Mouse (Mus musculus) heart, embryonic 12.5 days (tissue): ENCODE data around the gene Rpl36al. TPM values are rescaled to one million over a fixed set of nuclear protein-coding genes. Genes with fewer than 3 reads are reported as not detected.

Experiments used
- ATAC-seq: fragments of 200-750 bp; cut with Nextera tagmentation; 2 replicates; pipeline ENCODE4 v1.8.0; 2017; ENCODE audit warnings: moderate TSS enrichment, moderate library complexity; ENCODE audit not compliant: insufficient number of reproducible peaks, low FRiP score
- H3K27ac ChIP-seq: fragments of 300-500 bp; sonication (generic); 2 replicates; pipeline ENCODE4 v1.5.1; 2016; ENCODE audit warnings: mild to moderate bottlenecking, moderate library complexity; ENCODE audit not compliant: poor library complexity, severe bottlenecking
- H3K27me3 ChIP-seq: fragments of 300-500 bp; sonication (generic); replicated peaks from 2 replicates; pipeline ENCODE4 v1.6.1; 2016; ENCODE audit warnings: mild to moderate bottlenecking, moderate library complexity
- H3K36me3 ChIP-seq: fragments of 300-500 bp; sonication (generic); 2 replicates; pipeline ENCODE4 v1.6.1; 2016; ENCODE audit warnings: mild to moderate bottlenecking, moderate library complexity
- H3K4me1 ChIP-seq: fragments of 300-500 bp; sonication (generic); replicated peaks from 2 replicates; pipeline ENCODE4 v1.6.1; 2016; ENCODE audit warnings: mild to moderate bottlenecking
- H3K4me2 ChIP-seq: fragments of 300-500 bp; sonication (generic); 2 replicates; pipeline ENCODE4 v1.6.1; 2016; ENCODE audit warnings: mild to moderate bottlenecking, moderate library complexity
- H3K4me3 ChIP-seq: fragments of 300-500 bp; sonication (generic); 2 replicates; pipeline ENCODE4 v1.5.1; 2016; ENCODE audit warnings: mild to moderate bottlenecking
- H3K9ac ChIP-seq: fragments of 300-500 bp; sonication (generic); 2 replicates; pipeline ENCODE4 v1.6.1; 2016; ENCODE audit warnings: mild to moderate bottlenecking, moderate library complexity
- H3K9me3 ChIP-seq: fragments of 300-500 bp; sonication (generic); replicated peaks from 2 replicates; pipeline ENCODE4 v1.6.1; 2016; ENCODE audit warnings: mild to moderate bottlenecking, moderate library complexity
- WGBS: fragments of 180-500 bp; shearing (Covaris S2); methylation state at CpG from one replicate; pipeline ENCODE4 v1.1.7; 2016; 5-methylcytosine and 5-hydroxymethylcytosine counted together
- polyA plus RNA-seq: library from polyadenylated mRNA; unstranded; fragments of >200 nt; fragmentation: Nextera tagmentation; extraction: Ambion mirVana; gene quantifications from 2 replicates; pipeline ENCODE4 v1.2.1, GENCODE M21; 2016

The Rpl36al gene
- polyA plus RNA-seq, result 572 and 579 TPM in 2 replicates

DNA sequence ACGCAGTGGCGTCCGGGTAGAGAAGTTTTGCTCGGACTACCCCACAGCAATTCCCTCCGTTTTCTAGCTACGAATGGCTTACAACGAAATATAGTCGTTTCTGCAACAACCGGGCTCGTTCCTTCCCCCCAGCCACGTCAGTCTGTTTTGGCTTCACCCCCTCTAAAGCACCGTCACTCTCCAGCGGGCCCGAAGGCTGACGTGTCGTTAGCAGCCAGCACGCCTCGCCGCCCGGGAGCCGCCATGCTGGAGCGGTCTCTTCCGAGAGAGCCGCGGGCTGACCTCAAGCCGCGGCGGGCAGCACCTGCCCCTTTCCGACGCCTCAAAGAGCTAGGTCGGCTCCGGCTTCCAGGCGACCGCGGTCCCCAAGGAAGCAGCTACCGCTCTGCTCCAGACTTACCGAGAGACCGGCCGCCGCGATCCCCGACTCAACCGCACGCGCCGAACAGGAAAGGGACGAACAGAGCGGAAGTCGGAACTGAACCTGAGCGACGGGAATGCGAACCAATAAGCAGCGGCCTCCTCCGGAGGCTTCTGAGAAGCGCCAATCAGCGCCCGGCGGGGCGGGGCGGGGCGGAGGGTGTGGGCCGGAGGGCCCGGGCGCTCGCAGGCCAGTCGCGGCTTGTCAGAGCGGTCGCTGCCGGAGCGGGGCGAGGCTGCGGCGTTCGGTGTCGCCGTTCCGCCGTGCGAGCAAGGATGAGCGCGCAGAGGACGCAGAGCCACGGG, at the start of gene Rpl36al, which contains the start of gene Mgat2:
Gene Rpl36al, minus strand, starts transcription at position 501 of the 726 bp plus-strand sequence.
Gene Mgat2, plus strand, starts transcription at position 575 of the 726 bp plus-strand sequence.
- Histone ChIP-seq H3K36me3 (peaks cover 31% of the 10 kb centered on the region), H3K27me3 (no peaks in the 10 kb centered on the region), H3K4me3 (peak within 1 kb of the TSS; percentile 66), H3K9me3 (no peaks in the 10 kb centered on the region), H3K27ac (peak within 1 kb of the TSS; percentile 86), H3K4me1 (peaks cover 21% of the 10 kb centered on the region), H3K4me2 (peak within 1 kb of the TSS; percentile 96), H3K9ac (peak within 1 kb of the TSS; percentile 95)
- WGBS, result under 1% methylated on average over 84 of the region's 84 CpGs
- ATAC-seq, result peak; percentile 99

DNA sequence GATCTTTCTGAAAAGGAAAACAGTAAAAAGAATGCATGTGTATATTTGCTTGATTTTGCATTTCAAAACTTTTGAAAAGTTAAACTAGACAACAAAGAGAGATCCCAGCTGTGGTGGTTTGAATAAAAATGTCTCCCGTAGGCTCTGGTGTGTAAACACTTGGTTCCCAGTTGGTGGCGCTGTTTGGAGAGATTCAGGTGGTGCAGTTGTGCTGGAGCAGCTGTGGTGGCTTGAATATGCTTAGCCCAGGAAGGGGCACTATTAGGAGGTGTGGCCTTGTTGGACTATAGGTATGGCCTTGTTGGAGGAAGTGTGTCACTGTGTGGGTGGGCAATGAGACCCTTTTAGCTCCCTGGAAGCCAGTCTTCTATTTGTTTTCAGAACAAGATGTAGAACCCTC, 45.4 kb upstream of the Rpl36al start:
- 72% methylated on average over 2 of the region's 2 CpGs for WGBS
- Histone ChIP-seq H3K27ac (no peak overlapping the region), H3K9ac (no peak overlapping the region), H3K27me3 (no peaks in the 10 kb centered on the region), H3K4me2 (no peak overlapping the region), H3K36me3 (peaks cover 15% of the 10 kb centered on the region), H3K9me3 (no peaks in the 10 kb centered on the region), H3K4me1 (peaks cover 5% of the 10 kb centered on the region; the same call in 1 of the 2 replicates), H3K4me3 (no peak overlapping the region)
- no peak for ATAC-seq

DNA sequence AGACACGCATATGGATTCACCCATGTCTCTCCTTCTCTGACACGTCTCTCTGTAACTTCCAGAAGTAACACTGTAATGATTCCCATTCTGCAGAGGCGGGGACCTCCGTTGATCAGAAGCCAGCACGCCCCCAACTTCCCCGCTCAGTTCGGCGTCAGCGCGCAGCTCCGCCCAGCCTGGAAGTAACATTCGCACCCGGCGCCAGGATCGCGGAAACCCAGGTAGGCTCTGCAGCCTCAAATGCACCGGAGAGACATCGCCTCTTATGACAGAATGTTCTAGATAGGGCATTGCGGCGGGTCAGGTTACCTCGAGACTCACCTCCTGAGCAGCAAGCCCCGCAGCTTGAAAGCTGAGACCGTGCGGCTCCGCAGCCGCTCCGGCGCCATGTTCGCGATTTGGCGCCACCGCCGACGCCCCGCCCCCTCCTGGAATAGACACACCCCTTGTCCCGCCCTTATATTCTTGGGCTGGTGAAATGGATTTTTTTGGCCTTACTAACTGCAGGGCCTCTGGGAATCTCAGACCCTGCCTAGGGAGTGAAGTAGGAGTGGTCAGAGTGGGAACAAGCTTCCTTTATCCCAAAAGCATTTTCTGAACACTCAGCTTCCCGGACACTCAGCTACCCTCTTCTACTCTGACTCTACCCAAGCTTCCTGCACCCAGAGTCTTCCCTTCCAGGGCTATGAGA, 44.0 kb upstream of the Rpl36al start, which contains the start of gene Pole2:
Gene Pole2, minus strand, starts transcription at position 420 of the 691 bp plus-strand sequence.
- H3K4me2 ChIP-seq, result peak within 1 kb of the TSS; percentile 61
- H3K27me3 ChIP-seq, result no peaks in the 10 kb centered on the region
- H3K9me3 ChIP-seq, result no peaks in the 10 kb centered on the region
- 1% methylated on average over 37 of the region's 37 CpGs for WGBS
- H3K36me3 ChIP-seq, result peaks cover 20% of the 10 kb centered on the region
- peak; percentile 92 for ATAC-seq
- H3K27ac ChIP-seq, result peak within 1 kb of the TSS; percentile 65
- H3K9ac ChIP-seq, result peak within 1 kb of the TSS; percentile 79
- peak within 1 kb of the TSS; percentile 81 for H3K4me3 ChIP-seq
- H3K4me1 ChIP-seq, result peaks cover 5% of the 10 kb centered on the region; the same call in 1 of the 2 replicates

DNA sequence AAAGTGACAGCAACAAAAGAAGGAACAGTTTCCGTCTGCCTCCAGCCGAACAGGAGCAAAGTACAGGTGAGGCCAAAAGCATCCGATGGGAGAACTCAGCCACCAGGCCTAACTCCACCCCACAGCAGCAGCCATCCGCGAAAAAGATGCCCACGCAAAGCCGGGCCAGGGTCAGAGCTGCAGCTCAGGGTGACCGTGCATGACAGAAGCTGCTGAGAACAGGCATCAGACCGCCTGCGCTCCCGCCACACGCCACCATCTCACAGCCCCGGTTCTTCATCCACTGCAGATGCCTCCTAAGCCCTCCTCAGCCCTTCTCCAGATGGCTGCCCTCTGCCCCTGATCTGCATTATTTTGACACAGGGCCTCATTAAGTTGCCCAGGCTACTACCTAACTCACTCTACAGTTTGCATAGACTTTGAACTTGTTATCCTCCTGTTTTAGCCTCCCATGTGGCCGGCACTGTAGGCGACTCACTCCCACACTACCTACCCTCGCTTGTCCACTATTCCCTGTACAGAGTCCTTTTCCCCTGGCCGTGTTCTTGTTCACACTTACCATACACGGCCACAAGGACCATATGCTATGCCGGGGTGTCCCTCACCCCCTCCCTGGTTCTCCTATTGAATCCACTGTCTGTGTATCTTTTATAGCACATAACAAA, 36.9 kb upstream of the Rpl36al start:
- Histone ChIP-seq H3K36me3 (peaks cover 62% of the 10 kb centered on the region), H3K4me1 (no peaks in the 10 kb centered on the region), H3K27me3 (no peaks in the 10 kb centered on the region), H3K27ac (no peak overlapping the region), H3K4me2 (no peak overlapping the region), H3K9ac (no peak overlapping the region), H3K9me3 (no peaks in the 10 kb centered on the region), H3K4me3 (no peak overlapping the region)
- ATAC-seq, result no peak
- 90% methylated on average over 19 of the region's 19 CpGs for WGBS

DNA sequence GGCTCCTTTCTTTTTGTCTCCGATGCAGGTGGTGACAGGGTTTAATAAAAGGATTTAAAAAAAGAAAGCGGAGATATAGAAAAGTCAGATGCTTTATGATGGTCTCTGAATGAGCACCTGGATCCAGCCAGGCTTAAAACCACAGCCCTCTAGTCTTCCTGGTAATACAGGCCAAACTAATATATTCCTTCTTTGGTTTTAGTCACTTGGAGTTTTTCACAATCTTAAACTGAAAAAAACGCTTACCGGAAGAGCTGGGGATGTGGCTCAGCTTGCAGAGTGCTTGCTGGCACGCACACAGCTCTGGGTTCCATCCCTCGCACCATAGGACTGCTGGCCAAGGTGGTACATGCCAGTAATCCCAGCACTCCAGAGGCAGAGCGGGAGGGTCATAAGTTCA, 32.7 kb upstream of the Rpl36al start:
- Histone ChIP-seq H3K36me3 (peaks cover 81% of the 10 kb centered on the region), H3K4me3 (no peak overlapping the region)
- 91% methylated on average over 7 of the region's 7 CpGs for WGBS

DNA sequence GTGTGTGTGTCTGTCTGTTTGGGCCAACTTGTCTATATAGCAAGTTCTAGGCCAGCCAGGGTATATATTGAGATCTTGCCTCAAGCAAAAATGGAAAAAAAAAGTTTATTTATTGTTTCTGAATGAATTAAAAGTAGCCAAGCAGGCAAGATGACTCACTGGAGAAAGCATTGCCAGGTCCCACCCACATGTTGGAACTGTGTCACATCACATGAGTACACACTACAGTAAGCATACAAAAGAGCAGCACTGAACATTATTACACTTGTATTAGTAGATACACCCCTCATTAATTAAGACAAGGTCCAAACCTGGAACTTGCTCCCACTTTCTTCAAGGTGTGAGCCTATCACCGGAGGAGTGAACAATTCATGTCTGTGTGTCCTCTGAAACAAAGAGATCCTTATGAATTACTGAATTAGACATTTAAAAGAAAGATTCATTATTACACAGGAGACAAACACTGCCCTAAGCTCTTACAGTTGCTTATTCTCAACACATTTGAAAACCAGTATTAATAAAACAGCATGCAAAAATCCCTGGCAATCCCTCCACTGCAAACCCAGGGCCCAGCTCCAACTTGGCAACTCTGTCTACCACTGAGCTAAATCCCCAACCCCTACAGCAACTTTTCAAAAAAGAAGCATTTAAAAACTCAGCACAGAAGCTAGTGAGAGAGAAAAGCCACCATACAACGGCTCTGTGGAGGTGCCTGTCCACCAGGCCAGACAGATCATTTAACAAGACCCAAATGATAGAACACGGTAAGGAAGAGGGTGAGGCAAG, 31.3 kb upstream of the Rpl36al start:
- no peak for ATAC-seq
- H3K36me3 ChIP-seq, result peaks cover 75% of the 10 kb centered on the region
- H3K27ac ChIP-seq, result no peak overlapping the region
- H3K4me2 ChIP-seq, result no peak overlapping the region
- 0 out of 2 replicates have a peak, but pooled peaks cover 3% of the 10 kb centered on the region for H3K4me1 ChIP-seq
- no peak overlapping the region for H3K4me3 ChIP-seq
- no peaks in the 10 kb centered on the region for H3K27me3 ChIP-seq
- H3K9ac ChIP-seq, result no peak overlapping the region
- no peaks in the 10 kb centered on the region for H3K9me3 ChIP-seq
- 90% methylated on average over 3 of the region's 3 CpGs for WGBS

More for the DNA sequence above, 32.7 kb upstream of the Rpl36al start:
- Histone ChIP-seq H3K27ac (no peak overlapping the region), H3K4me2 (no peak overlapping the region), H3K9ac (no peak overlapping the region), H3K4me1 (no peaks in the 10 kb centered on the region), H3K9me3 (no peaks in the 10 kb centered on the region), H3K27me3 (no peaks in the 10 kb centered on the region)
- no peak for ATAC-seq

DNA sequence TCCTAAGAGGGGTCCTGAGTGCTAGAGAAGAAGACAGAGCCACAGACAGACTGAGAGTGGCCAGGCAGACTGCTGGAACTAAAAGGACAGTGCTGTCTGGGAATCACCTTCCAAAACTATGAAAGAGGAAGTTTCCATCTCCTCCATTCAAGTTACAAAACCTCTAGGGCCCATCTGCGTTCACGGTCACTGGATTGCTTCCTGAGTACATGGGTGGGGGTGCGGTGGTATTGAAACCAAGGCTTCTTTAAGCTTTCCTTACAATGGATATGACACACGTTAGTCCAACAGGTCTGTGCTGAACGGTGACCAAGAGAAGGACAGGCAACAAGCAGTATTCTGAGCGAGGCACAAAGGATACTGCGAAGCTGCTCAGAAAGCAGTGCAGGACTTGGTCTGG, 30.5 kb upstream of the Rpl36al start:
- ATAC-seq, result no peak
- 92% methylated on average over 7 of the region's 7 CpGs for WGBS
- peaks cover 77% of the 10 kb centered on the region for H3K36me3 ChIP-seq
- no peak overlapping the region for H3K4me2 ChIP-seq
- no peaks in the 10 kb centered on the region for H3K9me3 ChIP-seq
- no peaks in the 10 kb centered on the region for H3K27me3 ChIP-seq
- H3K4me1 ChIP-seq, result 0 out of 2 replicates have a peak, but pooled peaks cover 3% of the 10 kb centered on the region
- H3K4me3 ChIP-seq, result no peak overlapping the region
- no peak overlapping the region for H3K9ac ChIP-seq
- H3K27ac ChIP-seq, result no peak overlapping the region

DNA sequence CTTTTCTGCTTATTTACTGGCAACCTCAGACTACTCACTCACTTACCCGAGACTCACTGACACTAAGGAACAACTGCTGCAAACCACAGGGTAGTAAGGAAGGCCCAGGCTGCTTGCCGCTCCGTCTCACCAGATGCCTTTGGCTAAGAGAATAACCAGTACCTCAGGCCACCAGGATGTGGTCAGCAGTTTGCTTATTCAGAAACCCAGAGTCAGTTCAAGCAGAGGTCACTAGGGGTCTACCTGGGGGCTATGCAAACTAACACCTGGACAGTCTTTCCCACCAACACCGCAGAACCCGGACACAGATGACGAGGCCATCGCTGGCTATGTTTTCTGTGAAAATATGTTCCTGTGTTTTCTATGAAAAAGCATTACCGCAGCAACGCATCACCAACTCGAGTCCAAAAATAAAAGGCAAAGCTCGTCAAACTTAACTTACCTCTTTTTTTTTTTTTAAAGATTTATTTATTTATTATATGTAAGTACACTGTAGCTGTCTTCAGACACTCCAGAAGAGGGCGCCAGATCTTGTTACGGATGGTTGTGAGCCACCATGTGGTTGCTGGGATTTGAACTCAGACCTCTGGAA, 29.4 kb upstream of the Rpl36al start:
- no peak overlapping the region for H3K27ac ChIP-seq
- no peak overlapping the region for H3K9ac ChIP-seq
- WGBS, result 89% methylated on average over 13 of the region's 13 CpGs
- H3K9me3 ChIP-seq, result no peaks in the 10 kb centered on the region
- no peaks in the 10 kb centered on the region for H3K27me3 ChIP-seq
- H3K4me1 ChIP-seq, result 0 out of 2 replicates have a peak, but pooled peaks cover 3% of the 10 kb centered on the region
- H3K4me3 ChIP-seq, result no peak overlapping the region
- no peak overlapping the region for H3K4me2 ChIP-seq
- ATAC-seq, result no peak
- H3K36me3 ChIP-seq, result peaks cover 81% of the 10 kb centered on the region

DNA sequence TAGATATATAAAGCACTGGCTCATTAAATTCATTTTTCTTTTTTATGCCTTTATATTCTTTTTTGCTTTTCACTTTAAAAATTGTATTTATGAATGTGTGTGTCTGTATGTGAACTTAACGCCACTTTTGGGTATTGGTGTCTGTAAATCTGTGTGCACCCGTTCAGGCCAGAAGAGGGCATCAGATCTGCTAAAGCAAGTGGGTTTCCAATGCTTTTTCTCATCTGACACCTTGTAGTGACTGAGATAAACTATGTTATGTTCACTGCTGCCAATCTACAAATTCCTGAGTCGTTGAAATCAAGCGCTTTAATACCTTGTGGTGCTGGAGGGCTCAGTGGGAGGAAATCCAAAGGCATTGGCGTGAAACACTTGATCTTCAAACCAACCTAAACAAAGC, 27.2 kb upstream of the Rpl36al start:
- Histone ChIP-seq H3K4me3 (no peak overlapping the region), H3K4me1 (0 out of 2 replicates have a peak, but pooled peaks cover 3% of the 10 kb centered on the region), H3K27me3 (no peaks in the 10 kb centered on the region), H3K9me3 (no peaks in the 10 kb centered on the region), H3K9ac (no peak overlapping the region), H3K27ac (no peak overlapping the region), H3K4me2 (no peak overlapping the region), H3K36me3 (peaks cover 74% of the 10 kb centered on the region)
- WGBS, result 53% methylated on average over 5 of the region's 5 CpGs
- ATAC-seq, result no peak
